Mouse (Mus musculus) cerebellum, adult 2 months (tissue): ENCODE results near the gene Fgd1. TPM values are rescaled to one million over a fixed set of nuclear protein-coding genes. Genes with fewer than 3 reads are reported as not detected.
A peak's percentile ranks its signal among the peaks of the same experiment; 100 is the strongest.

Experiments used
- DNase-seq, 2 experiments: peaks; one replicate each; pipeline ENCODE4 v3.0.0; 2021
- H3K27ac ChIP-seq: fragments of 200-500 bp; 2 replicates; pipeline ENCODE4 v1.5.1; 2012; ENCODE audit warnings: low read length, control low read depth, inconsistent platforms; ENCODE audit not compliant: insufficient read depth
- H3K27me3 ChIP-seq: fragments of 200-500 bp; 2 replicates; pipeline ENCODE4 v1.6.1; 2012; ENCODE audit warnings: inconsistent platforms, mild to moderate bottlenecking, low read length, moderate library complexity; ENCODE audit not compliant: control insufficient read depth, insufficient read depth
- H3K4me1 ChIP-seq: fragments of 200-500 bp; 2 replicates; pipeline ENCODE4 v1.6.1; 2011; ENCODE audit warnings: low read length; ENCODE audit not compliant: control insufficient read depth, insufficient read depth
- H3K4me3 ChIP-seq: fragments of 200-500 bp; replicated peaks from 2 replicates; pipeline ENCODE3; 2011; ENCODE audit warnings: mild to moderate bottlenecking, low read depth, low read length, control low read depth; ENCODE audit not compliant: insufficient read depth
- CTCF ChIP-seq: fragments of 200-500 bp; IDR thresholded peaks from 2 replicates; pipeline ENCODE4 v1.5.1; 2011; ENCODE audit warnings: low read depth, mild to moderate bottlenecking, control low read depth, low read length, moderate library complexity, borderline replicate concordance; ENCODE audit not compliant: insufficient read depth
- POLR2A ChIP-seq: fragments of 200-500 bp; IDR thresholded peaks from 2 replicates; pipeline ENCODE4 v1.6.1; 2011; ENCODE audit warnings: low read length, control low read depth, borderline replicate concordance; ENCODE audit not compliant: insufficient read depth
- WGBS: fragments of 180-500 bp; shearing (Covaris S2); methylation state at CpG from one replicate; pipeline ENCODE4 v1.1.7; 2018; 5-methylcytosine and 5-hydroxymethylcytosine counted together
- polyA plus RNA-seq: library from polyadenylated mRNA; depleted of rRNA; stranded (reverse); fragments of >200 nt; gene quantifications from 2 replicates; pipeline ENCODE4 v1.2.3, GENCODE M21; 2012

Gene Fgd1
- polyA plus RNA-seq, 1 experiment: 16.9 TPM

GRCm38 (mm10) chrX:151046321-151046720 lies 371 bp downstream of the Fgd1 start:
- Histone ChIP-seq H3K27ac (peak overlapping the region; percentile 38; the same call in 1 of the 2 replicates), H3K27me3 (no peaks in the 10 kb centered on the region), H3K4me3 (peak overlapping the region; percentile 82), H3K4me1 (peaks cover 3% of the 10 kb centered on the region; the same call in 1 of the 2 replicates)
- TF ChIP-seq CTCF: no peak
- TF ChIP-seq POLR2A: no peak
- no peak for DNase-seq
- WGBS: 21% methylated on average over 11 of the region's 11 CpGs

- H3K4me1 ChIP-seq: peaks cover 3% of the 10 kb centered on the region; the same call in 1 of the 2 replicates
- no peaks in the 10 kb centered on the region for H3K27me3 ChIP-seq
- peak; percentile 89 to 90 for DNase-seq
- peak overlapping the region; percentile 82 for H3K4me3 ChIP-seq
- peak overlapping the region; percentile 66 for H3K27ac ChIP-seq
- 10% methylated on average over 35 of the region's 62 CpGs for WGBS
- TF ChIP-seq POLR2A (peak; percentile 22; the same call in 1 of the 2 replicates), CTCF (no peak)
These were observed 954 bp downstream of the Fgd1 start for GRCm38 (mm10) chrX:151046777-151047430.

GRCm38 (mm10) chrX:151047431-151048058 lies 1.6 kb downstream of the Fgd1 start:
- H3K27ac ChIP-seq: peak overlapping the region; percentile 66
- H3K4me1 ChIP-seq: peaks cover 3% of the 10 kb centered on the region; the same call in 1 of the 2 replicates
- peak; percentile 43 to 57 for DNase-seq
- WGBS: 14% methylated on average over 29 of the region's 56 CpGs
- no peaks in the 10 kb centered on the region for H3K27me3 ChIP-seq
- H3K4me3 ChIP-seq: peak overlapping the region; percentile 82
- TF ChIP-seq CTCF (no peak), POLR2A (no peak)

- Histone ChIP-seq H3K4me3 (no peak overlapping the region), H3K27ac (no peak overlapping the region), H3K4me1 (peaks cover 11% of the 10 kb centered on the region), H3K27me3 (no peaks in the 10 kb centered on the region)
- DNase-seq: no peak
- no peak for TF ChIP-seq POLR2A
- no peak for TF ChIP-seq CTCF
- WGBS: 56% methylated on average over 8 of the region's 8 CpGs
These were observed 3.8 kb downstream of the Fgd1 start for GRCm38 (mm10) chrX:151049661-151050215.

GRCm38 (mm10) chrX:151050337-151050736 lies 4.4 kb downstream of the Fgd1 start:
- H3K4me1 ChIP-seq: peaks cover 11% of the 10 kb centered on the region
- DNase-seq: peak in 1 of 2 experiments; percentile 20
- no peak overlapping the region for H3K4me3 ChIP-seq
- WGBS: 36% methylated on average over 7 of the region's 7 CpGs
- TF ChIP-seq POLR2A (no peak), CTCF (no peak)
- no peak overlapping the region for H3K27ac ChIP-seq
- H3K27me3 ChIP-seq: no peaks in the 10 kb centered on the region

- Histone ChIP-seq H3K27me3 (no peaks in the 10 kb centered on the region), H3K4me3 (no peak overlapping the region), H3K27ac (no peak overlapping the region), H3K4me1 (peaks cover 9% of the 10 kb centered on the region)
- no peak for TF ChIP-seq POLR2A
- TF ChIP-seq CTCF: no peak
- WGBS: 12% methylated on average over 5 of the region's 6 CpGs
- no peak for DNase-seq
These were observed 8.5 kb downstream of the Fgd1 start for GRCm38 (mm10) chrX:151054489-151054888.

- WGBS: 23% methylated on average over 1 of the region's 1 CpGs
- no peak overlapping the region for H3K27ac ChIP-seq
- DNase-seq: no peak
- no peaks in the 10 kb centered on the region for H3K27me3 ChIP-seq
- peaks cover 7% of the 10 kb centered on the region; the same call in 1 of the 2 replicates for H3K4me1 ChIP-seq
- TF ChIP-seq POLR2A (no peak), CTCF (no peak)
- H3K4me3 ChIP-seq: no peak overlapping the region
These were observed 9.6 kb downstream of the Fgd1 start for GRCm38 (mm10) chrX:151055559-151055958.
